Mouse (Mus musculus): ENCODE results near the gene Hcfc2. TPM values are rescaled to one million over a fixed set of nuclear protein-coding genes. Genes with fewer than 3 reads are reported as not detected.

Hcfc2 gene
- total RNA-seq, 2 experiments from 2014 or later, result 49.4 to 58.5 TPM

DNA sequence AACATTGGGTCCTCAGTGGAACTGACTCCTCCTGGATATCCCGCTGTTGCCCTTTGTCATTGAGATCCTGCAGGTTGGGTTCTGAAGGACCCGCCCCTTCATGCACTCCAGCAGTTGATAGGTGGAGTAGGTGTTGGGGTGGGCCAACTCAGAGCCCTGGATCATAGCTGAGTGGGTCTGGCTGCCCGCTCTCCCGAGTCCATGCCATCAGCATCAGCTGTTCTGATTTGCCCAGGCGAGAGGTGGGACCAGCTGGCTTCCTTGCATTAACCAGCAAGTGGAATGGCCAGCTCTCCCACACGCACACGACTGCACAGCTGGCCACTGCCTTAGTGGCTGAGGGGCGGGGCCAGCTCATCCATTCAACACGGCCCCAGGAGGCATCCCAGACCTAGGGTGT, 72.9 kb downstream of the Hcfc2 start:
- DNase-seq (ENCODE audit: low spot score in 2 of 2), result no peak

DNA sequence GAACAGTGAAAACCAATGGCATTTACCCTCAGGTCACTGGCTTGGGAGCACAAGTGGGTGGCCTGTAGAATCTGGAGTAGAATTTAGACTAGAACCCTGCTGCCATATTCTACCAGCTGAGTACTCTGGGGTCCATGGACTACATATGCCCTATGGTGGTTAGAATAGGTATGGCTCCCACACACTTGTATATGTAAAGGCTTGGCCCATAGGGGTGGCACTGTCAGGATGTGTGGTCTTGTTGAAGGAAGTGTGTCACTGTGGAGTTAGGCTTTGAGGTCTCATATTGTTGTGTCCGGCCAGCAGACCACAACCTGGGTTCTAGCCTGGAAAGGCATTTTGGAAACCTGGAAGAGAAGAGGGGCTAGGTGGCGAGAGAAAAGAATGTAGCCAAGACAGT, 74.8 kb downstream of the Hcfc2 start:
- DNase-seq (ENCODE audit: low spot score in 2 of 2), result no peak

DNA sequence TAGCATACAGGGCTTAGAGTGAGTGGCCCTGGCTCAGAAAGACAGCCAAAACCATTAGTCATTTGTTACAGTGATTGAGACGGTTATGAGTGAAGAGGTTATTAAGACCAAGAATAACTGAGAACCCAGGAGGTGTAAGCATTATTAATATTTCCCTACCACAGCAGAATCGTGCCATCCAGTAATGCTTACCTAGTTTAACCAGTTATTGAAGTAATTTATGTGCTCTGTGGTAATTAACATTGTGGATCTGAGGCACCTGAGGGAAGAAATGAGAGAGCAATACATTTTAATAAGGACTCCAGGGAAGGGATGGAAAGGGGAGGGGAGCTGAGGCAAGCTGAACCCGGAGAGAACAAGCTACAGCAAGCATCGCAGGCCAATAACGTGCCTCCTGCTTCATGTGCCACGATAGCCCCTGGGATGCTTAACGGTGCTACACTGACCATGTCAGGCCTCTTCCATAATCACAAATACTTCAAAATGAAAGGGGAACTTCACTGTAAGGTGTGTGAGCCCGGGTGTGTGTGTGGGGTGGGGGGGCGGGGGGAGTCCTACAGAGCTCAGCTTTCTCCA, 75.7 kb downstream of the Hcfc2 start:
- DNase-seq (ENCODE audit: low spot score in 2 of 2), result no peak

DNA sequence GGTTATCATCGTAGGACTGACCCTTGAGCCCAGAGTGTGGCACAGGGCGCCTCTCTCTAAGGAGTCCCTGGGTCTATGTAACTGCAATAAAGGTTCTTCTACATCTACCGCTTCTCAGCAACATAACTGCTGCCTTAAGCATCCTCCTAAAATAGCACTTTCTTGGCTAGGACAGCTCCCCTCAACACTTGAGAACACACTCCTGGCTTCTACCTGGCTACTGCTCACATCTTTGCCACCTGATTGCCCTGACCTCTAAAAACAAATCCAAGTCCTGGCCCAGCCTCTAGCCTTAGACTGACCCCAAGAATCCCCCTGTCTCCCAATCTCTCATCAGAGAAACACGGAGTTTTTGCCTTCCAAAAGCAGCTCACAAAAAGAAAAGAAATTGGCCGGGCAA, 78.9 kb downstream of the Hcfc2 start:
- DNase-seq (ENCODE audit: low spot score in 2 of 2), result no peak

DNA sequence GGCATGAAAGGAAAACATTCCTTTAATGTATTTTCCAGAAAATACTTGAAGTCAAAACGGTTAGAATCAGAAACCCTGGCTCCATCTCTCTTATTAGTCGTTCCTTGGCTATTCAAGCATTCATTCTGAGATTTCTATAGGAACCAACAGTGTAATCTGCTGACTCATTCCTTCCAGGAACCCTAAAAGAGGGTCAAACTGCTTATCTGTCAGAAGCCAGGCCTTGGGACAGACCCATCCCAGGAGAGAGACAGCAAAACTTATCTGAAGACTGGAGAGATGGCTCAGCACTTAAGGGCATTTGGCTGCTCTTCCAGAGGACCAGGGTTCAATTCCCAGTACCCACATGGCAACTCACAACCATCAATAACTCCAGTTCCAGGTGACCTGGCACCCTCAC, 81.1 kb downstream of the Hcfc2 start:
- DNase-seq (ENCODE audit: low spot score in 2 of 2), result no peak

DNA sequence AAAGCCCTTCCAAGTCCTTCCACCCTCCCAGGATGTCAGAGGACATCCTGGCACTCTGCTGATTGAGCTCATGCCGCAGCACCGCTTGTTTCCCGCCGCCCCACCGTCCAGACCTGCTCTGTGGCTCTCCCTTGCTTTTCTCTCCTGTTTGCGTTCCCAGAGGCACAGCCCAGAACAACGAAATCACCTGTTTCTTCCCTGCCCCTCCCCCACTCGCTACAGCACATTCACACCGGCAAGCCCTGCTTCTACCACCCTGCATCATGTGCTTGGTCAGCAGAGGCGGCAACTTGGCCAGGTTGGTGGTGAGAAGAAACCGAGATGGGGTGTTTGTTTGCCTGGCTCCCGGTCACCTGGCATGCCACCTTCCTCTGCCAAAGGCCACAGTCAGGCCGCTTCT, 81.9 kb downstream of the Hcfc2 start:
- DNase-seq (ENCODE audit: low spot score in 2 of 2), result no peak

DNA sequence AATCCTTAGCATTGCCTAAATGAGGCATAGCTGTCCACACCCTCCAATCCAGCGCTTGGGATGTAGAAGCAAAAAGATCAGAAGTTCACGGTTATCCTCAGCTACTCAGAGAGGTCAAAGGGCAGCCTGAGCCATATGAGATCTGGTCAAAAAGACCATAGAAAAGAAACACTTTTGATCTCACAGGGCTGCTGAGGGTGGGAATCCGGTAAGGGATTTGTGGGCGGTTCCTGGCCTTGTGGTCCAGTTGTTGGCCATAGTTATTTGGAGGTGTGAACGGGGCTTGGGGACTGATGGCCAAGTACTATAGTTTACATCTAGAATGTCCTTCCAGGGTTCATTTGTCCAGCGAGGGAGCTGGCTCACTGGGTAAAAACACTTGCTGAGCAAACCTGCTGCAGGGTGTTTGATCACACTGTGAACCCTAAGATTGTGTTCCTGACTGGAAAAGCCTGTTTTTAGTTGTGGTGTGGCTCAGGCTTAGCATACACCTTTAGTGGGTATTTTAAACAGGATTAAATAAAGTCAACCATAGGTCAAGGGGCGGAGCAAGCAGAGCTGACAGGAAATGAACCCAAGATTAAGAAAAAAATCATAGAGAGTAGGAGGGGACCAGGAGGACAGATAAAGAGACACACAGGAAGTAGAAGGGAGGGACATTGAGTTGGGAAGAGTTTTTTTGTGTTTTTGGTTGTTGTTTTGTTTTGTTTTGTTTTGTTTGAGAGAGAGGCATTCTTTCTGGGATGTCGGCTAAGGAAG, 83.0 kb downstream of the Hcfc2 start:
- no peak for DNase-seq (ENCODE audit: low spot score in 2 of 2)

DNA sequence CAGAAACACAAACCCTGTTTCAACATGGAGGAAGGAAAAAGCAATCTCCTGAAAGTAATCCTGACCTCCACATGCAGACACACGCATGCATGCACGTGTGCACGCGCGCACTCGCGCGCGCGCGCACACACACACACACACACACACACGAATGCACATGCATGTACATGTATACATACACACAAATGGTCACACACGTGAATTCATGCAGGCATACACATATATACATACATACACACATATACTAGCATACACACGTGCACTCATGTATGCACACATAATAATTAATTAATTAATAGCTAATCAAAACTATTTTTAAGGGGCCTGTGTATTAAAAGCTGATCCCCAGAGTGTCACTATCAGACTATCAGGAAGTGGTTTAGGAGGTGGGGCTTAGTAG, 83.9 kb downstream of the Hcfc2 start:
- DNase-seq (ENCODE audit: low spot score in 2 of 2), result no peak

DNA sequence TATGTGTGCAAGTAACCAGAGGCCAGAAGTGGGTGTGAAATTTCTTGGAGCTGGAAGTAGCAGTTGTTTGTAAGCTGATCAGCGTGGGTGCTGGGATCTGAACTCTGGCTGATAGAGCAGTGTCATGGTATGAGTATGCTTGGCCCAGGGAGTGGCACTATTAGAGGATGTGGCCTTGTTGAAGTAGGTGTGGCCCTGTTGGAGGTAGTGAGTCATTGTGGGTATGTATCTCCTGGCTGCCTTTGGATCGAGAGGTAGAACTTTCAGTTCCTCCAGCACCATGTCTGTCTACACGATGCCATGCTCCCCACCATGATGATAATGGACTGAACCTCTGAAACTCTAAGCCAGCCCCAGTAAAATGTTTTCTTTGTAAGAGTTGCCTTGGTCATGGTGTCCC, 84.4 kb downstream of the Hcfc2 start:
- DNase-seq (ENCODE audit: low spot score in 2 of 2), result no peak

DNA sequence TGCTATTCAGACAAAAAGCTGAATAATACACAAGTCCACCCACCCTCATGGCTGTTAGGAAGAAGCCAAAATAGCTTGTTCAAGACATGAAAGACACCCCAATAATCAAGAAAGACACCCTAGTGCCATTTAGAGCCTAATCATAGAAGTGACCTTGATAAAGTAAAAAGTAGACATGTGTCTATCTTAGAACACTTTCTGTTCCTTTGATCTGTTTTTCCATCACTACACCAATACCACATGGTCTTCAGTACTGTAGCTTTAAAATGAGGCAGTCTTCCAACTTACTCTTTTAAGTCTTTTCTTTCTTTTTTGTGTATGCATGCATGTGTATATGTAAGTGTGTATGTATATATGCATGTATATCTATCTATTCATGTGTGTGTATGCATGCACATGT, 84.9 kb downstream of the Hcfc2 start:
- no peak for DNase-seq (ENCODE audit: low spot score in 2 of 2)

DNA sequence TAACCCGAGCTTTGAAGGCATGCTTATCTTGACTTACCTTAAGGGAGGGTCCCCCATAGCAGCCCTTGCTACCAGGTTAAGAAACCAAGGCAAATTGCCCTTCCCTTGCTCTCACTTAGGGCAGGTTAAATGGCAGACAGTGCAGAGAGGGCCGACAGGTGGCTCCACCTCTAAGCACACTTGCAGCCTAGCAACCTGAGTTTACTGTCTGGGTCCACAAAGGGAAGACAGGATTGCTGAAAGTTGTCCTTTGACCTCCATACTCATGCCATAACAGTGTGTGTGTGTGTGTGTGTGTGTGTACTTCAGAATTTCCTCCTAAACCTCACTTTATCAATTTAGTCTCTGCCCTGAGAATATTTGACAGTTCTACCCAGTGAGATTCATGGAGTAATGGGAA, 86.5 kb downstream of the Hcfc2 start:
- no peak for DNase-seq (ENCODE audit: low spot score in 2 of 2)

DNA sequence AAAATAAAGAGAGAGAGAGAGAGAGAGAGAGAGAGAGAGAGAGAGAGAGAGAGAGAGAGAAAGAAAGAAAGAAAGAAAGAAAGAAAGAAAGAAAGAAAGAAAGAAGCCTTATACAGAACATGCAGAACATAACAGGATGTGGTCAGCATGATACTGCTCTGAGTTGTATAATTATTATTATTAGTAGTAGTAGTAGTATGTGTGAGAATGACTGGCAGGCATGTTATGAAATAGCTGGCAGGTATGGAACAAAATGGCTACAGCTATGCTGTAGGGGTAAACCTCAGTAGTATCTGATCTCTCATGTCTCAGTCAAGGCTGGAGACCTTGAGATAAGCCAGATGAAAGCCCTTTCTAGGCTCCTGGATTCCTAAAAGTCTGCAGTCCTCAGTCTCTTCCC, 93.2 kb downstream of the Hcfc2 start:
- DNase-seq (ENCODE audit: low spot score in 2 of 2), result no peak

DNA sequence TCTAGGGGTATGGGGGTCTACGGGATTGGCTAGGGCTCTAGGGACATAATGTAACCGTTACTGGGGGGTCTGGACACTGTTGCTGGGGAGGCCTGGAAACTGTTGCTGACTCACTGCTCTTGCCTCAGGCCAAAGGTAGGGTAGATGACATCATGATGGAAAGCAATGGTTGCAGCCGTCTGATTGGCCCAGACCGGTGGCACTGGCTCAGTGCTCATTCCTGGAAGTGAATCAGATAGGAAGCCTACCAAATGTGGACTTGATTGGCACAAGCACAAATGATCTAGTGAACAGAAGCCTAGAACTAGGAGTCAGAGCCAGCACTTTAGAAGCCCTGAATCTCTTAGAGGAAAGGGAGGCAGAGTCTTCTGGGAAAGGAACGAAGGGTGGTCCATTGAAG, 94.5 kb downstream of the Hcfc2 start:
- DNase-seq (ENCODE audit: low spot score in 2 of 2), result no peak

DNA sequence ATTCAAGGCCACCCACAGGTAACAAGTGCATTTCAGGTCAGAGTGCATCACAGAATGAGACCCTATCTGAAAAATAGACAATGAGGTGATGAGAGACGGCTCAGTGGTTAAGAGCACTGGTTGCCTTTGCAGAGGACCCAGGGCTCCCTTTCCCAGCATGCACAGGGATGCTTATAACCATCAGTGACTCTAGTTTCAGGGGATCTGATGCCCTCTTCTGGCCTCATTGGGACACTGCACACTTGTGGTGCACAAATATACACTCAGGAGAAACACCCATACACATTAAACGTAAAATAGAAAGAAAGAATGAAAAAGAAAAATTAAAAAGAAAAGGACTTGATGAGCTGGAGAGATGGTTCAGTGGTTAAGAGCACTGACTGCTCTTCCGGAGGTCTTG, 95.8 kb downstream of the Hcfc2 start:
- DNase-seq (ENCODE audit: low spot score in 2 of 2), result no peak

Other genes with a start within 250 kb of the Hcfc2 start
- not detected for gene Gm1553, start 203.5 kb upstream of the Hcfc2 start, total RNA-seq (2021)
- 10 to 100 TPM; 18.1 to 20.9 TPM for gene 1190007I07Rik, start 72.9 kb upstream of the Hcfc2 start, total RNA-seq (2021)
- 10 to 100 TPM; 35.7 to 41.1 TPM for gene Tdg, start 66.3 kb upstream of the Hcfc2 start, total RNA-seq (2021)
- 10 to 100 TPM; 25.4 to 25.9 TPM for gene Glt8d2, start 5.5 kb upstream of the Hcfc2 start, total RNA-seq (2021)
- gene Nfyb, start 68.0 kb downstream of the Hcfc2 start, total RNA-seq (2021), result 10 to 100 TPM; 60.1 to 63.2 TPM
- gene Txnrd1, start 137.8 kb downstream of the Hcfc2 start, total RNA-seq (2021), result 10 to 100 TPM; 50.2 to 53.9 TPM
- 1 to 10 TPM in 1 of 2 experiments, under 1 TPM in 1; 0.84 to 1.3 TPM for gene Eid3, start 170.5 kb downstream of the Hcfc2 start, total RNA-seq (2021)

Measured in left cerebral cortex, adult 18-20 months (tissue).